Mouse (Mus musculus) MEL (cell line): Measurements from ENCODE around the gene Mrpl2. TPM values are rescaled to one million over a fixed set of nuclear protein-coding genes. Genes with fewer than 3 reads are reported as not detected.

Experiments used
- DNase-seq: peaks from one replicate; pipeline ENCODE4 v3.0.0; 2011; ENCODE audit warnings: low read depth, low spot score
- H3K27ac ChIP-seq: 2 replicates; pipeline ENCODE4 v1.5.1; 2012; ENCODE audit warnings: low read depth, mild to moderate bottlenecking, control low read depth, low read length, moderate library complexity; ENCODE audit not compliant: control insufficient read depth
- H3K27me3 ChIP-seq, 2 experiments: fragments of 150-350 bp in 1 of 2; sonication (generic) in 1 of 2; 2 replicates each; pipeline ENCODE4 v1.6.1; 2012; ENCODE audit warnings: low read length in 2 of 2, mild to moderate bottlenecking in 2 of 2, improper control_type of control experiment in 1 of 2, moderate library complexity in 1 of 2; ENCODE audit not compliant: insufficient read depth in 2 of 2, control insufficient read depth in 1 of 2
- H3K36me3 ChIP-seq, 2 experiments: 2 replicates each; pipeline ENCODE4 v1.6.1; 2012 to 2014; ENCODE audit warnings: low read length in 2 of 2, improper control_type of control experiment in 1 of 2, inconsistent platforms in 1 of 2, mild to moderate bottlenecking in 1 of 2; ENCODE audit not compliant: insufficient read depth in 2 of 2, control insufficient read depth in 1 of 2
- H3K4me1 ChIP-seq, 2 experiments: fragments of 150-350 bp in 1 of 2; sonication (generic) in 1 of 2; 2 replicates each; pipeline ENCODE4 v1.6.1; 2012; ENCODE audit warnings: low read length in 2 of 2, improper control_type of control experiment in 1 of 2, mild to moderate bottlenecking in 1 of 2; ENCODE audit not compliant: insufficient read depth in 2 of 2, control insufficient read depth in 1 of 2
- H3K4me3 ChIP-seq, 2 experiments: fragments of 150-350 bp in 1 of 2; sonication (generic) in 1 of 2; 2 replicates each; pipeline ENCODE4 v1.5.1; 2012; ENCODE audit warnings: low read depth in 2 of 2, low read length in 2 of 2, mild to moderate bottlenecking in 2 of 2, moderate library complexity in 2 of 2, control low read depth in 1 of 2, improper control_type of control experiment in 1 of 2; ENCODE audit not compliant: control insufficient read depth in 1 of 2, insufficient read depth in 1 of 2
- H3K79me2 ChIP-seq: 2 replicates; pipeline ENCODE4 v1.6.1; 2012; ENCODE audit warnings: mild to moderate bottlenecking, low read length, moderate library complexity; ENCODE audit not compliant: control insufficient read depth, poor library complexity, insufficient read depth
- H3K9ac ChIP-seq: 2 replicates; pipeline ENCODE4 v1.6.1; 2012; ENCODE audit warnings: low read depth, mild to moderate bottlenecking, control low read depth, low read length, moderate library complexity; ENCODE audit not compliant: control insufficient read depth, poor library complexity, severe bottlenecking
- H3K9me3 ChIP-seq: fragments of 150-350 bp; sonication (generic); replicated peaks from 2 replicates; pipeline ENCODE4 v1.6.1; 2012; ENCODE audit warnings: mild to moderate bottlenecking, low read length, improper control_type of control experiment, moderate library complexity; ENCODE audit not compliant: insufficient read depth
- BHLHE40 ChIP-seq: IDR thresholded peaks from 2 replicates; pipeline ENCODE4 v1.6.1; 2012; ENCODE audit warnings: low read depth, mild to moderate bottlenecking, inconsistent platforms, low read length, improper control_type of control experiment, borderline replicate concordance
- CTCF ChIP-seq, 3 experiments: IDR thresholded peaks in 2 of 3; conservative IDR thresholded peaks in 1 of 3; 2 replicates each; pipeline ENCODE4 v1.5.1; 2011 to 2012; ENCODE audit warnings: low read length in 3 of 3, low read depth in 2 of 3, mild to moderate bottlenecking in 2 of 3, improper control_type of control experiment in 1 of 3, inconsistent platforms in 1 of 3, mixed read lengths in 1 of 3, moderate library complexity in 1 of 3; ENCODE audit not compliant: control insufficient read depth in 1 of 3, insufficient read depth in 1 of 3, poor library complexity in 1 of 3, severe bottlenecking in 1 of 3
- E2F4 ChIP-seq: IDR thresholded peaks from 2 replicates; pipeline ENCODE4 v1.6.1; 2011; ENCODE audit warnings: low read depth, low read length, improper control_type of control experiment, borderline replicate concordance
- ELF1 ChIP-seq: IDR thresholded peaks from 2 replicates; pipeline ENCODE4 v1.6.1; 2014; ENCODE audit warnings: low read depth, mild to moderate bottlenecking, inconsistent platforms, low read length, improper control_type of control experiment, moderate library complexity
- EP300 ChIP-seq, 2 experiments: IDR thresholded peaks; 2 replicates each; pipeline ENCODE4 v1.6.1; 2011; ENCODE audit warnings: improper control_type of control experiment in 2 of 2, low read length in 2 of 2, low read depth in 1 of 2, mild to moderate bottlenecking in 1 of 2
- HCFC1 ChIP-seq: IDR thresholded peaks from 2 replicates; pipeline ENCODE4 v1.6.1; 2012; ENCODE audit warnings: low read depth, mild to moderate bottlenecking, inconsistent platforms, low read length, improper control_type of control experiment, moderate library complexity
- MAZ ChIP-seq: IDR thresholded peaks from 2 replicates; pipeline ENCODE4 v1.6.1; 2012; ENCODE audit warnings: low read depth, mild to moderate bottlenecking, inconsistent platforms, low read length, improper control_type of control experiment
- MXI1 ChIP-seq: IDR thresholded peaks from 2 replicates; pipeline ENCODE4 v1.6.1; 2011; ENCODE audit warnings: mild to moderate bottlenecking, low read depth, low read length, improper control_type of control experiment
- MYB ChIP-seq: IDR thresholded peaks from 2 replicates; pipeline ENCODE4 v1.6.1; 2011; ENCODE audit warnings: mild to moderate bottlenecking, low read depth, low read length, improper control_type of control experiment
- POLR2A ChIP-seq, 2 experiments: IDR thresholded peaks; 2 replicates each; pipeline ENCODE4 v1.6.1; 2011 to 2012; ENCODE audit warnings: low read length in 2 of 2, mild to moderate bottlenecking in 2 of 2, control low read depth in 1 of 2, improper control_type of control experiment in 1 of 2, low read depth in 1 of 2, moderate library complexity in 1 of 2; ENCODE audit not compliant: control insufficient read depth in 1 of 2, insufficient read depth in 1 of 2, poor library complexity in 1 of 2
- POLR2AphosphoS5 ChIP-seq: IDR thresholded peaks from 2 replicates; pipeline ENCODE4 v1.6.1; 2012; ENCODE audit warnings: low read depth, borderline replicate concordance, mild to moderate bottlenecking, inconsistent platforms, low read length, moderate library complexity, mixed read lengths
- RCOR1 ChIP-seq: IDR thresholded peaks from 2 replicates; pipeline ENCODE4 v1.6.1; 2012; ENCODE audit warnings: low read depth, mild to moderate bottlenecking, inconsistent platforms, low read length, improper control_type of control experiment
- TAL1 ChIP-seq: IDR thresholded peaks from 2 replicates; pipeline ENCODE4 v1.6.1; 2012; ENCODE audit warnings: mild to moderate bottlenecking, inconsistent platforms, low read length, moderate library complexity, mixed read lengths
- TCF12 ChIP-seq: IDR thresholded peaks from 2 replicates; pipeline ENCODE4 v1.6.1; 2014; ENCODE audit warnings: low read depth, mild to moderate bottlenecking, inconsistent platforms, low read length, improper control_type of control experiment, moderate library complexity
- USF2 ChIP-seq, 2 experiments: IDR thresholded peaks; 2 replicates each; pipeline ENCODE4 v1.6.1; 2011 to 2012; ENCODE audit warnings: improper control_type of control experiment in 2 of 2, low read length in 2 of 2, borderline replicate concordance in 1 of 2, inconsistent platforms in 1 of 2, low read depth in 1 of 2, mild to moderate bottlenecking in 1 of 2; ENCODE audit not compliant: insufficient read depth in 1 of 2
- ZC3H11A ChIP-seq: IDR thresholded peaks from 2 replicates; pipeline ENCODE4 v1.6.1; 2012; ENCODE audit warnings: low read depth, mild to moderate bottlenecking, inconsistent platforms, low read length, improper control_type of control experiment
- ZNF384 ChIP-seq: IDR thresholded peaks from 2 replicates; pipeline ENCODE4 v1.6.1; 2012; ENCODE audit warnings: low read depth, mild to moderate bottlenecking, inconsistent platforms, low read length, improper control_type of control experiment
- polyA plus RNA-seq, 2 experiments: library from polyadenylated mRNA; stranded (reverse) in 1 of 2; unstranded in 1 of 2; fragments of >175 nt in 1 of 2; fragments of >200 nt in 1 of 2; gene quantifications; 2 replicates each; pipeline versions ENCODE4 v1.2.1 to v1.2.4; 2012; ENCODE audit warnings: low replicate concordance in 2 of 2, low read depth in 1 of 2; ENCODE audit not compliant: insufficient read length in 2 of 2, insufficient read depth in 1 of 2, missing spikeins in 1 of 2
- total RNA-seq: library from RNA; depleted of rRNA; stranded (reverse); fragments of 300-350 nt; gene quantifications from 2 replicates; pipeline ENCODE4 v1.2.3, GENCODE M21; 2012

The Mrpl2 gene
- total and polyA plus RNA-seq, 3 experiments = 207 to 237 TPM; not detected in 1

GRCm38 (mm10) chr17:46656054-46656453 is 10.0 kb downstream of the Mrpl2 start:
- H3K36me3 ChIP-seq = no peaks in the 10 kb centered on the region
- no peak for DNase-seq

GRCm38 (mm10) chr17:46661351-46661750 is 15.3 kb downstream of the Mrpl2 start:
- Histone ChIP-seq H3K4me3 (no peak overlapping the region), H3K36me3 (no peaks in the 10 kb centered on the region; a peak in 1 of 4 replicates), H3K79me2 (no peaks in the 10 kb centered on the region), H3K27ac (no peak overlapping the region), H3K27me3 (no peaks in the 10 kb centered on the region), H3K9me3 (no peaks in the 10 kb centered on the region), H3K4me1 (no peaks in the 10 kb centered on the region), H3K9ac (no peak overlapping the region)
- no peak for TF ChIP-seq TAL1
- no peak for TF ChIP-seq EP300 (IDR thresholded peaks at IDR 0.05; ENCODE audit: low read depth in 1 of 2, low read length in 2 of 2)
- no peak for TF ChIP-seq E2F4
- TF ChIP-seq ZC3H11A = no peak
- no peak for TF ChIP-seq CTCF (IDR thresholded peaks at IDR 0.05 in 2 of 3, conservative IDR thresholded peaks at IDR 0.05 in 1 of 3; ENCODE audit: control insufficient read depth in 1 of 3, insufficient read depth in 1 of 3, low read depth in 2 of 3, low read length in 3 of 3, poor library complexity in 1 of 3, severe bottlenecking in 1 of 3)
- TF ChIP-seq TCF12 = no peak
- no peak for TF ChIP-seq MYB
- TF ChIP-seq MXI1 = no peak
- TF ChIP-seq ZNF384 = no peak
- TF ChIP-seq RCOR1 = no peak
- no peak for TF ChIP-seq POLR2A (IDR thresholded peaks at IDR 0.05; ENCODE audit: control insufficient read depth in 1 of 2, insufficient read depth in 1 of 2, low read depth in 1 of 2, low read length in 2 of 2, poor library complexity in 1 of 2)
- TF ChIP-seq BHLHE40 = no peak
- no peak for DNase-seq

More at GRCm38 (mm10) chr17:46656054-46656453, 10.0 kb downstream of the Mrpl2 start:
- no peaks in the 10 kb centered on the region for H3K27me3 ChIP-seq
- no peak overlapping the region for H3K9ac ChIP-seq
- peaks cover 3 to 6% of the 10 kb centered on the region in 2 experiments; a peak in 3 of 4 replicates for H3K4me1 ChIP-seq
- H3K9me3 ChIP-seq = no peaks in the 10 kb centered on the region
- no peak overlapping the region for H3K4me3 ChIP-seq
- H3K79me2 ChIP-seq = peaks cover 3% of the 10 kb centered on the region; the same call in 1 of the 2 replicates
- no peak overlapping the region for H3K27ac ChIP-seq
- TF ChIP-seq ELF1 (no peak), USF2 (IDR thresholded peaks at IDR 0.05; ENCODE audit: borderline replicate concordance in 1 of 2, insufficient read depth in 1 of 2, low read depth in 1 of 2, low read length in 2 of 2) (no peak), HCFC1 (no peak), MAZ (no peak), EP300 (IDR thresholded peaks at IDR 0.05; ENCODE audit: low read depth in 1 of 2, low read length in 2 of 2) (no peak), POLR2AphosphoS5 (no peak)
